ENCODE assay signal across 1 mouse cellular context in the genomic region with DNA sequence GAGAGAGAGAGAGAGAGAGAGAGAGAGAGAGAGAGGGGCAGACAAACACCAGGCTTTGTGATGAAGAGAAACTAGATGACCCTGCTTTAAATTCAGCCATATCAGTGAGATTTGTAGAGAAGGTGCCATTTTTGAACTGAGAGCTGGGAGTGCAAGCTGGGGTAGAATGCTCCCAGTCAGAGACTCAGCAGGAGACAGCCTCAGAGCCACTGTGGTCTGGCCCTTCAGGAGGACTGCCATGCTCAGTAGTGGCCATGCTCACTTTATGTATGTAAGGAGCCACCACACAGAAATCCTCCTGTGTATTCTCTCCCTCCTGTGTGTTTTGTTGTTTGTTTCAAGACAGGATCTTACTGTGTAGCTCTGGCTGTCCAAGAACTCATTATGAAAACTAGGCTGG.
TF ChIP-seq lines count a peak whose summit lies in the region.

No protein-coding gene starts in this region.

TF ChIP-seq in MEL, 35 proteins besides CTCF, POLR2A, EP300 and RAD21 (continued from another document):
- TF ChIP-seq MYC (IDR thresholded peaks at IDR 0.05; ENCODE audit: low read depth, low read length) = no peak; the same call in 1 of the 2 replicates
